Mouse (Mus musculus): ENCODE results near the gene Npas3. TPM values are rescaled to one million over a fixed set of nuclear protein-coding genes. Genes with fewer than 3 reads are reported as not detected.
A peak's percentile ranks its signal among the peaks of the same experiment; 100 is the strongest.

The Npas3 gene
- polyA plus RNA-seq, 1 experiment from 2014 or later = 25.9 TPM

DNA sequence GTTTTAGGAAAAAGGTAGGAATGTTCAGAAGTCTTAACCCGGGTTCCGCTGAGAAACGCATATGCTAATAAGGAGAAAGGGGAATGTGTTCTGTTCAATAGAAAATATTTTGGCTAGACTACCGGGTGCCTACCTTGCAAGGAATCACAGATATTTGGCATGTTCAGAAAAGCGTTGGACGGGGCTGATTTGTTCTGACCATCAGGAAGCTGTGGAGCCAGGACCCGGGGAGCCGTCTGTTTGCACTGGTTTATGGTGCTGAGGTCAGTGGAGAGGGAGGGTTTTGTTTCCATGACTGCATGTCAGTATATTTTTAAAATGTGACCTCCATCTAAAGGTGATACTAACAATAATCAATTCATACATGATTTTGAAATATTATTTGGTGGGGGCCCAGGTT, 43.5 kb downstream of the Npas3 start:
- Histone ChIP-seq H3K9ac (no peak overlapping the region), H3K27me3 (ENCODE audit: control insufficient read depth, insufficient read depth, low read length) (no peaks in the 10 kb centered on the region), H3K36me3 (replicated peaks; ENCODE audit: control insufficient read depth, insufficient read depth) (no peaks in the 10 kb centered on the region), H3K4me3 (replicated peaks; ENCODE audit: low read length) (no peak overlapping the region), H3K4me1 (replicated peaks; ENCODE audit: control insufficient read depth, insufficient read depth, low read length) (peaks cover 21% of the 10 kb centered on the region; the same call in 1 of the 2 replicates), H3K4me2 (replicated peaks) (peak overlapping the region; percentile 23), H3K27ac (peak overlapping the region; percentile 72), H3K9me3 (ENCODE audit: control insufficient read depth, low read length) (no peaks in the 10 kb centered on the region)
- WGBS = 42% methylated on average over 8 of the region's 8 CpGs
- DNase-seq (ENCODE audit: low spot score) = no peak
- no peak for ATAC-seq (ENCODE audit: low FRiP score)

DNA sequence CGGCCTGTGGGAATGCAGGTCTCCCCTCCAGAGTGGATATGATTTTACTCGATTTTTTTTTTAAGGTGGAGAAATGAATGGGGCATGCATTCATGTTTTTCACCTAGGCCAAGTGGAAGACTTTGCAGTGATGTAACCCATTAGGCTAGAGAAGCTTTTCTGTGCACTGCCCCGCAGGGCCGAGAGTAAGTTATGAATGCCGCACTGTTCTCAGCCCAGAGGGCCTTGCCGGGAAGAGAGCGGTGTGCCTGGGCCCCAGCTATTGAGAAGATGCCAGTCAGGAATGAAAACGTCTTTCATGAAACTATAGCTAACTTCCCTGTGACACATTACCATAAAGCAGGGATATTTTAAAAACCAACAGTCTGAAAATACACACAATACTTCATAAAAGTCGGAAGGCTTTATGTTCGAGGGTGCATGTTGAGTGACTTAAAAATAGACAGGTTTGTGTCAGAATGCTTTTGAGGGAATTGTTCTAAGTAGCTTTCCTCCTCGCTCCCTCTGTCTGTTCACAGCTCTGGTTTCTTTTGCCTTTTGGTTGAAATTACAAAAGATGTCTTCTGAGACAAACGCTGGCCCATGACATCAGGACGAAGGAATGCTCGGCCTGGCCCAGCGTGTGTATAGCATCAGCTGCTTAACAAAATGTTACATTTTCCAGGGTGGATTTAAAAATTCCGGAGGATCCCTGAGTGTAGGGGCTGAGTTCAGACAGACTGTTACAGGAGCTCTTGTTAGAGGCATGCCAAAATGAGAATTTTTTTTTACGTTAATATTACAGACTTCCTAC, 44.2 kb downstream of the Npas3 start:
- Histone ChIP-seq H3K27me3 (ENCODE audit: control insufficient read depth, insufficient read depth, low read length) (no peaks in the 10 kb centered on the region), H3K9me3 (ENCODE audit: control insufficient read depth, low read length) (no peaks in the 10 kb centered on the region), H3K9ac (no peak overlapping the region), H3K27ac (peak overlapping the region; percentile 72), H3K36me3 (replicated peaks; ENCODE audit: control insufficient read depth, insufficient read depth) (no peaks in the 10 kb centered on the region), H3K4me2 (replicated peaks) (peak overlapping the region; percentile 27), H3K4me3 (replicated peaks; ENCODE audit: low read length) (no peak overlapping the region), H3K4me1 (replicated peaks; ENCODE audit: control insufficient read depth, insufficient read depth, low read length) (peaks cover 21% of the 10 kb centered on the region)
- peak; percentile 80; the same call in 1 of the 2 replicates for ATAC-seq (ENCODE audit: low FRiP score)
- DNase-seq (ENCODE audit: low spot score) = peak; percentile 47
- WGBS = 20% methylated on average over 17 of the region's 17 CpGs

DNA sequence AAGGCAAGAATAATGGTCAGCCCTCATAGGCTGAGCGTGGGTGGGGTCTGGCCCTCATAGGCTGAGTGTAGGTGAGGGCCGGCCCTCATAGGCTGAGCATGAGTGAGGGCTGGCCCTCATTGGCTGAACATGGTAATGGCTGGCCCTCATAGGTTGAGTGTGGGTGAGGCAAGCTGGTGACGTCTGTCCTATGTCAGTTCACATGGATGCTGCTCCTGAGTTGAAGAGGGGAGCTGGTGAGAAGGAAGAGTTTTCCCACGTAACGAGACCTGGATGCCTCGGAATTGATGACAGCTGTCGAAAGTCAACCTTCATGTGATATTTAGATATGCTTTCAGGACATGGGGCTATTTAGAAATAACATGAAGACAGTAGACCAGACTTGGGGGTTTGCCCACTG, 45.5 kb downstream of the Npas3 start:
- Histone ChIP-seq H3K36me3 (replicated peaks; ENCODE audit: control insufficient read depth, insufficient read depth) (no peaks in the 10 kb centered on the region), H3K9me3 (ENCODE audit: control insufficient read depth, low read length) (no peaks in the 10 kb centered on the region), H3K4me1 (replicated peaks; ENCODE audit: control insufficient read depth, insufficient read depth, low read length) (peaks cover 34% of the 10 kb centered on the region), H3K27ac (no peak overlapping the region), H3K4me3 (replicated peaks; ENCODE audit: low read length) (no peak overlapping the region), H3K27me3 (ENCODE audit: control insufficient read depth, insufficient read depth, low read length) (no peaks in the 10 kb centered on the region), H3K9ac (no peak overlapping the region), H3K4me2 (replicated peaks) (no peak overlapping the region)
- DNase-seq (ENCODE audit: low spot score) = no peak
- 94% methylated on average over 7 of the region's 7 CpGs for WGBS
- ATAC-seq (ENCODE audit: low FRiP score) = no peak

DNA sequence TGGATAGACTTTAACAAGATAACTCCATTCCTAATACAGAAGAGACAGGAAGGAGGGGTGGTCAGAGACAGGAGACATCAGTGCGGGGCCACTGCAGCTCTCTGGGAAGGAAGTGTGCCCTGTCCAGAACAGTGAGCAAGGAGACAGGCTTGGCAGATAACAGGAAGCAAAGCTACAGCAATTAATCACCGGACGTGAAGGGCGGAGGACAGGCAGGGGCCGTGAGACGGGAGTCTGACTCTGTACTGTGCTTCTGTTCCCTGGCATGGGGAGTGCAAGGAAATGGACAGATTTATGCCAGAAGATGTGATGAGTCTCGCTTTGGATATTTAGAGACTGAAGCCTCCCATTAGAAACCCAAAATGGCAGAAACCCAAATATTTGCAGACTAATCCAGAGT, 47.3 kb downstream of the Npas3 start:
- H3K27me3 ChIP-seq (ENCODE audit: control insufficient read depth, insufficient read depth, low read length) = no peaks in the 10 kb centered on the region
- H3K36me3 ChIP-seq (replicated peaks; ENCODE audit: control insufficient read depth, insufficient read depth) = no peaks in the 10 kb centered on the region
- ATAC-seq (ENCODE audit: low FRiP score) = 0 out of 2 replicates have a peak, but pooled peaks have one; percentile 44
- H3K4me1 ChIP-seq (replicated peaks; ENCODE audit: control insufficient read depth, insufficient read depth, low read length) = peaks cover 37% of the 10 kb centered on the region
- H3K9me3 ChIP-seq (ENCODE audit: control insufficient read depth, low read length) = no peaks in the 10 kb centered on the region
- H3K4me3 ChIP-seq (replicated peaks; ENCODE audit: low read length) = no peak overlapping the region
- no peak overlapping the region for H3K9ac ChIP-seq
- no peak for DNase-seq (ENCODE audit: low spot score)
- no peak overlapping the region for H3K4me2 ChIP-seq (replicated peaks)
- no peak overlapping the region for H3K27ac ChIP-seq
- WGBS = 36% methylated on average over 7 of the region's 7 CpGs

DNA sequence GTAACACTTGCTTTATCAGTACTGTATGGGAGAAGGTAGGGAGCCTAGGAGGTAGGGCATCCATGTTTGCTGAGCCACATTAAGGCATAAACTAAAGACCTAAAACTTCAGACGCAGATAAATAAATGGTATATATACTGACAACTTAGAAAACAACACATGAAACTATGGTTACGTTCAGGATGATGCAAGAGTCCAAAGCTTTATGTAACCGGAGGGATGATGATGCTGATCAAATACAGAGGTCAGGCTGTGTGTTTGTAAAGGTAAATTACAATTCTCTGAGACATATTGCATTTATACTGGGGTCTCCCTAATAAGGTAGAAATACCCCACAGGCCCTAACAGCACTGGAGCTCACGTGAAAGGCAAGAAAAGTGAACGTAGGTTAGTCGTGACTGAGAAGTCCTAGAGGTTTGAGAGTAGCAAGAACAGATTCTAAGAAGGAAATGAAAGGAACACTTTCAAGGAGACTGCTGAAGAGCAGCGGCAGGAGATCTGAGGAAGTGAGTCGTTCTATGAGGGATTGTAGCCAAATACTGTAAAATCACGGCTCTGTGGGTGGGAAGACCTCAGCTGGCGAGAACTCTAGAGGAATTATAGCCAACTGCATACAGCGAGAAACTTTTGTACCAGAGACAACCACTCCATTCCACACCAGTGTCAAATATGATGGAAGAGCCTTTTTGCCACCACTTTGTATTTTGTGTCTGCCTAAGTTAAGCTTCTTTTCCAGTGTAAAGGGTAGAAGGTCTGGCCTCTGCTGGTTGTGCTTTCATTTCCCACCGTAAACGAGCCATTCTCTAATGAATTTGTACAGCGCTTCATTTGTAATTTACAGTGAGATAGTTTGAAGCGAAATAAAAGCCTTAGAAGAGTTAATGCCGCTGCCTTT, 49.7 kb downstream of the Npas3 start:
- Histone ChIP-seq H3K36me3 (replicated peaks; ENCODE audit: control insufficient read depth, insufficient read depth) (no peaks in the 10 kb centered on the region), H3K4me2 (replicated peaks) (peak overlapping the region; percentile 15), H3K9ac (no peak overlapping the region), H3K27ac (0 out of 2 replicates have a peak overlapping the region, but pooled peaks have one; percentile 2), H3K4me3 (replicated peaks; ENCODE audit: low read length) (no peak overlapping the region), H3K27me3 (ENCODE audit: control insufficient read depth, insufficient read depth, low read length) (no peaks in the 10 kb centered on the region), H3K4me1 (replicated peaks; ENCODE audit: control insufficient read depth, insufficient read depth, low read length) (peaks cover 19% of the 10 kb centered on the region), H3K9me3 (ENCODE audit: control insufficient read depth, low read length) (no peaks in the 10 kb centered on the region)
- ATAC-seq (ENCODE audit: low FRiP score) = no peak
- no peak for DNase-seq (ENCODE audit: low spot score)
- WGBS = 62% methylated on average over 16 of the region's 16 CpGs

DNA sequence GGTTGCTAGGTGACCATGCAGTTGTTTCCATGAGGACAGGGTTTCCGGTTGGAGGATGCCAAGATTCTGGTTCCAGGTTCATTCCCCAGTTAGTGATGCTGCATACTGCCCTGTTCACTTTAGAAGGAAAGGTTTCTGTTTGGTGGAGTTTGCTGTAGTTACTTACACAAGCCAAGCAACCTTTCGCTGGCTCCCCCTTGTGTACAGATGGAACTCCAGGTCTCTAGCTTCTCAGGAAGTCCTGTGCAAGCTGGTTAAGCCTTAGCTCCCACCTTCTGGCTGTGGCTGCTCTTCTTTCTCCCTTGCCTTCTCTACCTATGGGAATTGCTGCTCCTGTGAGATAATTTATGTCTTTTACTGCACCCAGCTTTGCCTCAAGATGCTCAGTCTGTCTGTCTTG, 52.5 kb downstream of the Npas3 start:
- DNase-seq (ENCODE audit: low spot score) = no peak
- no peak overlapping the region for H3K27ac ChIP-seq
- WGBS = 49% methylated on average over 2 of the region's 2 CpGs

DNA sequence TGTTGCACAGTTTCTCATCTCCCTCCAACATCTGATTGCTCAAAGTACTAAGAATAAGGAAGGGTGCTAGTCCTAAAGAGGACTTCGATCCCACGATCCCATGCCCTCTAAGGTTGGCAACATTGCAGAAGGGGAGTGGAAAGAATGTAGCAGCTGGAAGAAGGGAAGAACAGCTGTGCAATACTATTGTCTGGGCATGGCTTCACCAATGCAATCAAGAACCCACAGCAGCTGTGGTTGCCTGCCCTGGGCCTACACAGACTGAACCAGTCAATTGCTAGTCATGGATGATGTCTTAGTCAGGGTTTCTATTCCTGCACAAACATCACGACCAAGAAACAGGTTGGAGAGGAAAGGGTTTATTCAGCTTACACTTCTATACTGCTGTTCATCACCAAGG, 53.7 kb downstream of the Npas3 start:
- Histone ChIP-seq H3K9me3 (ENCODE audit: control insufficient read depth, low read length) (no peaks in the 10 kb centered on the region), H3K4me1 (replicated peaks; ENCODE audit: control insufficient read depth, insufficient read depth, low read length) (peaks cover 20% of the 10 kb centered on the region), H3K27me3 (ENCODE audit: control insufficient read depth, insufficient read depth, low read length) (no peaks in the 10 kb centered on the region), H3K27ac (no peak overlapping the region), H3K36me3 (replicated peaks; ENCODE audit: control insufficient read depth, insufficient read depth) (no peaks in the 10 kb centered on the region), H3K4me3 (replicated peaks; ENCODE audit: low read length) (no peak overlapping the region), H3K4me2 (replicated peaks) (no peak overlapping the region), H3K9ac (no peak overlapping the region)
- 88% methylated on average over 3 of the region's 3 CpGs for WGBS
- ATAC-seq (ENCODE audit: low FRiP score) (no peak), DNase-seq (ENCODE audit: low spot score) (no peak)

More for the DNA sequence above, 52.5 kb downstream of the Npas3 start:
- Histone ChIP-seq H3K36me3 (replicated peaks; ENCODE audit: control insufficient read depth, insufficient read depth) (no peaks in the 10 kb centered on the region), H3K4me3 (replicated peaks; ENCODE audit: low read length) (no peak overlapping the region), H3K9me3 (ENCODE audit: control insufficient read depth, low read length) (no peaks in the 10 kb centered on the region), H3K9ac (no peak overlapping the region), H3K27me3 (ENCODE audit: control insufficient read depth, insufficient read depth, low read length) (no peaks in the 10 kb centered on the region), H3K4me2 (replicated peaks) (no peak overlapping the region), H3K4me1 (replicated peaks; ENCODE audit: control insufficient read depth, insufficient read depth, low read length) (peaks cover 21% of the 10 kb centered on the region)
- ATAC-seq (ENCODE audit: low FRiP score) = no peak

DNA sequence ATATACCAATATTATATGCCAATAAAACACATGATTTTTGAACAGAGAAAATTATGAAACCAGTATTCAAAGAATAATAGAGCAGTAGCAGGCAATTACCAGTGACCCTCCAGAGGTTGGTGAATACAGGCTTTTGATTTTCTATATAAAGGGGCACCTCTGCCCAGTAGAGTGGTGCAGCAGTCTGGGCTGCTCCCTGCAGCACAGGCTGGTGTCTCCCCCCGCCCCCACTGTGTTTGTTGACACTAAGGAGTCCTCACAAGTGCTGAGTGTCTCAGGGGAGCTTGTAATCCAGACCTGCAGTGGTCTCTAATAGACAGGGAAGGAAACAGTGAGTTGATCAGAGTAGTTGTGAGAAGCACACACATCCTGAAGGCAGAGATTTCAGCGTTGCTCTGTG, 68.2 kb downstream of the Npas3 start:
- 49% methylated on average over 2 of the region's 2 CpGs for WGBS
- Histone ChIP-seq H3K27ac (no peak overlapping the region), H3K27me3 (ENCODE audit: control insufficient read depth, insufficient read depth, low read length) (no peaks in the 10 kb centered on the region), H3K9ac (no peak overlapping the region), H3K4me3 (replicated peaks; ENCODE audit: low read length) (no peak overlapping the region), H3K4me1 (replicated peaks; ENCODE audit: control insufficient read depth, insufficient read depth, low read length) (peaks cover 16% of the 10 kb centered on the region), H3K4me2 (replicated peaks) (no peak overlapping the region), H3K9me3 (ENCODE audit: control insufficient read depth, low read length) (no peaks in the 10 kb centered on the region), H3K36me3 (replicated peaks; ENCODE audit: control insufficient read depth, insufficient read depth) (no peaks in the 10 kb centered on the region)
- no peak for ATAC-seq (ENCODE audit: low FRiP score)
- no peak for DNase-seq (ENCODE audit: low spot score)

DNA sequence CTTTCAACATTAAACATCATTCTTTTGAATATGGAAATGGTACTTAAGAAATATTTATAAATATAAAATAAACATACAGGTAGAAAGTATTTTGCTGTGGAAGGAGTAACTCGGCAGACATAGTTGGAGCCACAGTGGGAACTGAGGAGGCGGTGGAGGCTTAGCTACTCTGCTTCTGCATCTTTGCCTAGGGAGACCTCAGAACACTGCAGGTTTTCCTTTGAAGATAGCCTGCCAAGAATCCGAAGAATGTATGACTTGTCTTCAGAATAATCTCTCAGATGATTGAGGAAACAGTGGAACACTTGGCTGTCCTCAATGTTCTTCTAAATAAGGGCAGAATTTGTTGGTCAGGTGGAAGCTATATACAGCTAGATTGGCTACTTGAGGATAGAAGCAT, 69.3 kb downstream of the Npas3 start:
- Histone ChIP-seq H3K4me1 (replicated peaks; ENCODE audit: control insufficient read depth, insufficient read depth, low read length) (peaks cover 21% of the 10 kb centered on the region), H3K27me3 (ENCODE audit: control insufficient read depth, insufficient read depth, low read length) (no peaks in the 10 kb centered on the region), H3K4me2 (replicated peaks) (no peak overlapping the region), H3K27ac (no peak overlapping the region), H3K4me3 (replicated peaks; ENCODE audit: low read length) (no peak overlapping the region), H3K9ac (no peak overlapping the region), H3K36me3 (replicated peaks; ENCODE audit: control insufficient read depth, insufficient read depth) (no peaks in the 10 kb centered on the region), H3K9me3 (ENCODE audit: control insufficient read depth, low read length) (no peaks in the 10 kb centered on the region)
- WGBS = 72% methylated on average over 3 of the region's 3 CpGs
- no peak for ATAC-seq (ENCODE audit: low FRiP score)
- DNase-seq (ENCODE audit: low spot score) = no peak

Data from hindbrain, embryonic 14.5 days (tissue).